Mouse (Mus musculus) liver, embryonic 11.5 days (tissue): ENCODE measurements around the gene Arid2. TPM values are rescaled to one million over a fixed set of nuclear protein-coding genes. Genes with fewer than 3 reads are reported as not detected.
A peak's percentile ranks its signal among the peaks of the same experiment; 100 is the strongest.

Experiments
- ATAC-seq: fragments of 200-750 bp; cut with Nextera tagmentation; replicated peaks from 2 replicates; pipeline ENCODE4 v1.8.0; 2017; ENCODE audit warnings: moderate number of reproducible peaks, mild to moderate bottlenecking, moderate TSS enrichment, moderate library complexity; ENCODE audit not compliant: low FRiP score
- DNase-seq: peaks from one replicate; pipeline ENCODE4 v3.0.0-alpha.2; 2017; ENCODE audit warnings: low spot score
- H3K27ac ChIP-seq: fragments of 300-500 bp; sonication (generic); 2 replicates; pipeline ENCODE4 v1.5.1; 2014; ENCODE audit warnings: mild to moderate bottlenecking, low read depth, low read length, control low read depth
- H3K27me3 ChIP-seq: fragments of 300-500 bp; sonication (generic); replicated peaks from 2 replicates; pipeline ENCODE4 v1.6.1; 2014; ENCODE audit warnings: low read length, mixed read lengths; ENCODE audit not compliant: control insufficient read depth, insufficient read depth
- H3K36me3 ChIP-seq: fragments of 300-500 bp; sonication (generic); 2 replicates; pipeline ENCODE4 v1.6.1; 2014; ENCODE audit warnings: mild to moderate bottlenecking, low read length, moderate library complexity, mixed read lengths; ENCODE audit not compliant: control insufficient read depth, insufficient read depth
- H3K4me1 ChIP-seq: fragments of 300-500 bp; sonication (generic); replicated peaks from 2 replicates; pipeline ENCODE4 v1.6.1; 2014; ENCODE audit warnings: low read length, mixed read lengths; ENCODE audit not compliant: control insufficient read depth, insufficient read depth
- H3K4me2 ChIP-seq: fragments of 300-500 bp; sonication (generic); 2 replicates; pipeline ENCODE4 v1.6.1; 2014; ENCODE audit warnings: mild to moderate bottlenecking, control low read depth, moderate library complexity
- H3K4me3 ChIP-seq: fragments of 300-500 bp; sonication (generic); 2 replicates; pipeline ENCODE4 v1.5.1; 2014; ENCODE audit warnings: low read depth, low read length, control low read depth
- H3K9ac ChIP-seq: fragments of 300-500 bp; sonication (generic); 2 replicates; pipeline ENCODE4 v1.6.1; 2014; ENCODE audit warnings: low read depth, low read length, control low read depth
- H3K9me3 ChIP-seq: fragments of 300-500 bp; sonication (generic); 2 replicates; pipeline ENCODE4 v1.6.1; 2016; ENCODE audit warnings: low read length, inconsistent platforms, mixed read lengths; ENCODE audit not compliant: control insufficient read depth
- WGBS: fragments of 180-500 bp; shearing (Covaris S2); extraction: QIAGEN DNeasy Blood & Tissue Kit; methylation state at CpG from one replicate; pipeline ENCODE4 v1.1.7; 2014; 5-methylcytosine and 5-hydroxymethylcytosine counted together
- polyA plus RNA-seq: library from polyadenylated mRNA; unstranded; fragments of >200 nt; fragmentation: Nextera tagmentation; extraction: Ambion mirVana; gene quantifications from 2 replicates; pipeline ENCODE4 v1.2.1, GENCODE M21; 2014

Arid2 gene
- polyA plus RNA-seq, 1 experiment from 2014 or later: 25.8 TPM

GRCm38 (mm10) chr15:96396641-96397344, 109.5 kb downstream of the Arid2 start:
- H3K4me3 ChIP-seq: no peak overlapping the region
- H3K4me2 ChIP-seq: no peak overlapping the region
- no peak overlapping the region for H3K9ac ChIP-seq
- H3K27me3 ChIP-seq: no peaks in the 10 kb centered on the region
- H3K36me3 ChIP-seq: peaks cover 29% of the 10 kb centered on the region
- no peak for DNase-seq
- no peak overlapping the region for H3K27ac ChIP-seq
- H3K9me3 ChIP-seq: no peaks in the 10 kb centered on the region
- H3K4me1 ChIP-seq: no peaks in the 10 kb centered on the region
- no peak for ATAC-seq
- 87% methylated on average over 8 of the region's 8 CpGs for WGBS

- no peaks in the 10 kb centered on the region for H3K4me1 ChIP-seq
- H3K4me2 ChIP-seq: no peak overlapping the region
- peaks cover 24% of the 10 kb centered on the region for H3K36me3 ChIP-seq
- no peak overlapping the region for H3K27ac ChIP-seq
- H3K9ac ChIP-seq: no peak overlapping the region
- DNase-seq (no peak), ATAC-seq (no peak)
- H3K4me3 ChIP-seq: no peak overlapping the region
- 93% methylated on average over 10 of the region's 10 CpGs for WGBS
- no peaks in the 10 kb centered on the region for H3K27me3 ChIP-seq
- no peaks in the 10 kb centered on the region for H3K9me3 ChIP-seq
These were observed 111.0 kb downstream of the Arid2 start for GRCm38 (mm10) chr15:96398333-96398732.

DNA sequence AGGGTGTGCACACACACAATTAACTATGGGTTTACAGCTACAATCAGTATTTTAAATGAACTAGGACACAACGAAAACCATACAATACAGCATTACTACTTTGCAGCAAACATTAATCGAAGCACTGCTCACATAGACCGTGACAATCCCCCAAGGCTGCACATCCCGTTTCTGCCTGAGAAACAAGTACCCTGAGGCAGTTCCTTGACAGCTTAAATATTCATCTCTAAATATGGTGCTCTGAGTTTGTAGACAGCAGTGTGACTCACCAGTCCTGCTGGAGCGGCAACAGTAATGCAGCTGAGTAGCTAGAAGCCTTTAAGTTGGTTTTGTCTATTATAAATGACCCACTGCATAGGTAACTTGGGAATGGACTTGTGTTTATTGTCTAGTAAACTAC, 118.2 kb downstream of the Arid2 start:
- H3K27ac ChIP-seq: no peak overlapping the region
- ATAC-seq (no peak), DNase-seq (no peak)
- H3K4me3 ChIP-seq: no peak overlapping the region
- no peaks in the 10 kb centered on the region for H3K4me1 ChIP-seq
- H3K9me3 ChIP-seq: no peaks in the 10 kb centered on the region
- WGBS: 93% methylated on average over 5 of the region's 5 CpGs
- H3K27me3 ChIP-seq: no peaks in the 10 kb centered on the region
- peaks cover 9% of the 10 kb centered on the region for H3K36me3 ChIP-seq
- no peak overlapping the region for H3K4me2 ChIP-seq
- H3K9ac ChIP-seq: no peak overlapping the region

DNA sequence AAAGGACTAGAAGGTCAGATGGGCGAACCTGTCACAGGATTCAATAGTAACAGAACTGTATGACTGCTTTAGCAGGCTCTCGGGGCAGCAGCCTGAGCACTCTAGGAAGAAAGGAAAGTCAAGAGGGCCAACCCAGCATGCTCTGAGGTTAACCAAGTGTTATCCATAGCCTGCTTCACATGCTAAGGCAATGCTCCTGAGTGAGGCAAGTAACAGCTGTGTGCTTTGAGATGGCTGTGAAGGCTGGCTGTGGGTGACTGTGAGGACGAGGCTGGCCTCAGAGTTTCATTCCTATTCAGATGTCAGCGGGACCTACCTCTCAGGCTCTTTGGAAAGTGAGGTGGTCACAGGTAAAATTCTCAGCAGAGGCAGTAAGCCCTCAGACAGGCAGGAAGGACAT, 118.9 kb downstream of the Arid2 start:
- H3K4me2 ChIP-seq: no peak overlapping the region
- ATAC-seq (no peak), DNase-seq (no peak)
- no peaks in the 10 kb centered on the region for H3K27me3 ChIP-seq
- no peak overlapping the region for H3K27ac ChIP-seq
- no peaks in the 10 kb centered on the region for H3K9me3 ChIP-seq
- WGBS: 80% methylated on average over 4 of the region's 4 CpGs
- H3K4me1 ChIP-seq: no peaks in the 10 kb centered on the region
- H3K9ac ChIP-seq: no peak overlapping the region
- peaks cover 9% of the 10 kb centered on the region for H3K36me3 ChIP-seq
- H3K4me3 ChIP-seq: no peak overlapping the region

- ATAC-seq: no peak
- WGBS: 82% methylated on average over 2 of the region's 2 CpGs
- Histone ChIP-seq H3K4me1 (no peaks in the 10 kb centered on the region), H3K9me3 (no peaks in the 10 kb centered on the region), H3K36me3 (peaks cover 9% of the 10 kb centered on the region), H3K9ac (no peak overlapping the region), H3K4me3 (no peak overlapping the region), H3K27me3 (no peaks in the 10 kb centered on the region), H3K4me2 (no peak overlapping the region), H3K27ac (no peak overlapping the region)
- DNase-seq: no peak
These were observed 119.8 kb downstream of the Arid2 start for GRCm38 (mm10) chr15:96407151-96407550.

- ATAC-seq: peak; percentile 42
- WGBS: 86% methylated on average over 6 of the region's 6 CpGs
These were observed 121.4 kb downstream of the Arid2 start for GRCm38 (mm10) chr15:96408717-96409121.

DNA sequence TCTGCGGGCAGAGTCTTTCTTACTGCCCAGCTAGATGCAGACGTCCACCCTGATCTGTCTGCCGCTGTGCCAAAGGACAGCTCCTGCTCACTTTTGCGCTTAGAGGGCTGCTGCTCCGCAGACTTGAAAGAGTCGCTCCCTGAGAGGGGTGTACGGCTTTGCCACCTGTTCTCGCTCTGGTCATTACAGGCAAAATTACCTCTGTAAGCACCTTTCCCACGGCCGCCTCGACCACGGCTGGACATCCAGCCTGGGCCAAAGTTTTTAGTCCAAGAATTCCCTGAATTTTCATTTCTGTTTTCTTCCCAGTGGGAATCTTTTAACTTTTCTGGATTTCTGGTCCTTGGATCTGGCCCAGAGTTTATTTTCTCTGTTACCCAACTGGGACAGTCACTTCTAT, 130.8 kb downstream of the Arid2 start:
- 94% methylated on average over 12 of the region's 12 CpGs for WGBS
- H3K4me2 ChIP-seq: no peak overlapping the region
- peaks cover 57% of the 10 kb centered on the region for H3K36me3 ChIP-seq
- no peak overlapping the region for H3K27ac ChIP-seq
- H3K9ac ChIP-seq: no peak overlapping the region
- H3K4me1 ChIP-seq: no peaks in the 10 kb centered on the region
- H3K27me3 ChIP-seq: no peaks in the 10 kb centered on the region
- ATAC-seq: no peak
- H3K4me3 ChIP-seq: no peak overlapping the region
- no peak for DNase-seq
- no peaks in the 10 kb centered on the region for H3K9me3 ChIP-seq

More at GRCm38 (mm10) chr15:96408717-96409121, 121.4 kb downstream of the Arid2 start:
- no peaks in the 10 kb centered on the region for H3K4me1 ChIP-seq
- H3K9me3 ChIP-seq: no peaks in the 10 kb centered on the region
- no peaks in the 10 kb centered on the region for H3K27me3 ChIP-seq
- no peak for DNase-seq
- no peak overlapping the region for H3K27ac ChIP-seq
- no peak overlapping the region for H3K4me2 ChIP-seq
- H3K36me3 ChIP-seq: peaks cover 13% of the 10 kb centered on the region
- H3K9ac ChIP-seq: no peak overlapping the region
- H3K4me3 ChIP-seq: no peak overlapping the region

GRCm38 (mm10) chr15:96419920-96420319, 132.6 kb downstream of the Arid2 start:
- WGBS: 95% methylated on average over 8 of the region's 8 CpGs

GRCm38 (mm10) chr15:96434202-96434601, 146.9 kb downstream of the Arid2 start:
- Histone ChIP-seq H3K27ac (no peak overlapping the region), H3K4me1 (no peaks in the 10 kb centered on the region), H3K9ac (no peak overlapping the region), H3K36me3 (peaks cover 45% of the 10 kb centered on the region), H3K4me3 (no peak overlapping the region), H3K4me2 (no peak overlapping the region), H3K9me3 (0 out of 2 replicates have a peak, but pooled peaks cover 2% of the 10 kb centered on the region), H3K27me3 (no peaks in the 10 kb centered on the region)
- DNase-seq (no peak), ATAC-seq (no peak)
- 91% methylated on average over 1 of the region's 1 CpGs for WGBS

More at GRCm38 (mm10) chr15:96419920-96420319, 132.6 kb downstream of the Arid2 start:
- Histone ChIP-seq H3K4me1 (no peaks in the 10 kb centered on the region), H3K36me3 (peaks cover 55% of the 10 kb centered on the region), H3K9me3 (no peaks in the 10 kb centered on the region), H3K27me3 (no peaks in the 10 kb centered on the region), H3K9ac (no peak overlapping the region), H3K27ac (no peak overlapping the region), H3K4me2 (no peak overlapping the region), H3K4me3 (no peak overlapping the region)
- DNase-seq (no peak), ATAC-seq (no peak)
